Mouse (Mus musculus) left cerebral cortex, postnatal 4 days (tissue): Measurements from ENCODE around the gene Gm20388. TPM values are rescaled to one million over a fixed set of nuclear protein-coding genes. Genes with fewer than 3 reads are reported as not detected.
A peak's percentile ranks its signal among the peaks of the same experiment; 100 is the strongest.

Source experiments
- DNase-seq: peaks from one replicate; pipeline ENCODE4 v3.0.0-alpha.2; 2022
- intact Hi-C: fragments of 180-260 bp; cut with DNase I; formaldehyde crosslinking; loops from one replicate; pipeline ENCODE4 v1.15.1; 2025
- total RNA-seq, 2 experiments: library from RNA; stranded (reverse); gene quantifications; 2 replicates each; pipeline ENCODE4 v1.2.3; 2021

The Gm20388 gene
- total RNA-seq, 2 experiments from 2014 or later, result 6.5 to 12.8 TPM

- intact Hi-C loops, result no loop called here
- no peak for DNase-seq
These were observed 1175.6 kb downstream of the Gm20388 start for GRCm38 (mm10) chr8:121086004-121086900.

GRCm38 (mm10) chr8:121088281-121088680, 1177.6 kb downstream of the Gm20388 start:
- DNase-seq, result no peak
- intact Hi-C loops, result no loop called here

- intact Hi-C loops, result no loop called here
- DNase-seq, result no peak
These were observed 1178.4 kb downstream of the Gm20388 start for GRCm38 (mm10) chr8:121088871-121089630.

GRCm38 (mm10) chr8:121089631-121090380, 1179.2 kb downstream of the Gm20388 start:
- no peak for DNase-seq
- intact Hi-C loops, result loop anchor here (5.0 kb wide), 1 partner anchor 408 kb away; no protein-coding TSS in a partner anchor

- intact Hi-C loops, result loop anchor here (5.0 kb wide), 1 partner anchor 408 kb away; no protein-coding TSS in a partner anchor
- DNase-seq, result no peak
These were observed 1180.1 kb downstream of the Gm20388 start for GRCm38 (mm10) chr8:121090716-121091115.

GRCm38 (mm10) chr8:121092141-121092540, 1181.5 kb downstream of the Gm20388 start:
- no peak for DNase-seq
- intact Hi-C loops, result loop anchor here (2.0 to 5.0 kb wide), 2 partner anchors 271 to 410 kb away; no protein-coding TSS in a partner anchor

GRCm38 (mm10) chr8:121092627-121093026, 1182.0 kb downstream of the Gm20388 start:
- peak; percentile 89 for DNase-seq
- intact Hi-C loops, result loop anchor here (2.0 to 5.0 kb wide), 2 partner anchors 272 to 410 kb away; no protein-coding TSS in a partner anchor

GRCm38 (mm10) chr8:121093496-121093895, 1182.9 kb downstream of the Gm20388 start:
- intact Hi-C loops, result loop anchor here (2.0 to 5.0 kb wide), 2 partner anchors 273 to 411 kb away; no protein-coding TSS in a partner anchor
- DNase-seq, result no peak

GRCm38 (mm10) chr8:121104049-121104818, 1193.6 kb downstream of the Gm20388 start:
- peak; percentile 85 for DNase-seq
- intact Hi-C loops, result no loop called here

GRCm38 (mm10) chr8:121107668-121108656, 1197.3 kb downstream of the Gm20388 start, which contains the start of gene Mthfsd:
TSS of gene Mthfsd (minus strand) at chr8:121108392.
- peak; percentile 99 for DNase-seq
- intact Hi-C loops, result no loop called here

- intact Hi-C loops, result no loop called here
- DNase-seq, result no peak
These were observed 1198.0 kb downstream of the Gm20388 start for GRCm38 (mm10) chr8:121108657-121109056.

GRCm38 (mm10) chr8:121111145-121111907, 1200.7 kb downstream of the Gm20388 start:
- no peak for DNase-seq
- intact Hi-C loops, result no loop called here

- DNase-seq, result peak; percentile 93
- intact Hi-C loops, result loop anchor here (2.0 kb wide), 1 partner anchor 400 kb away; no protein-coding TSS in a partner anchor
These were observed 1202.6 kb downstream of the Gm20388 start for GRCm38 (mm10) chr8:121113261-121113660.

GRCm38 (mm10) chr8:121115136-121115535, 1204.5 kb downstream of the Gm20388 start:
- intact Hi-C loops, result loop anchor here (5.0 kb wide), 1 partner anchor 277 kb away; no protein-coding TSS in a partner anchor
- DNase-seq, result no peak

GRCm38 (mm10) chr8:121115948-121116347, 1205.3 kb downstream of the Gm20388 start, which contains the start of gene Foxc2:
TSS of gene Foxc2 (plus strand) at chr8:121116171.
- intact Hi-C loops, result loop anchor here (5.0 kb wide), 1 partner anchor 276 kb away; no protein-coding TSS in a partner anchor
- peak; percentile 70 for DNase-seq

- intact Hi-C loops, result loop anchor here (5.0 kb wide), 1 partner anchor 276 kb away; no protein-coding TSS in a partner anchor
- no peak for DNase-seq
These were observed 1206.0 kb downstream of the Gm20388 start for GRCm38 (mm10) chr8:121116591-121117185.

GRCm38 (mm10) chr8:121117186-121117651, 1206.6 kb downstream of the Gm20388 start:
- no peak for DNase-seq
- intact Hi-C loops, result loop anchor here (5.0 kb wide), 1 partner anchor 275 kb away; no protein-coding TSS in a partner anchor
